ENCODE assay signal across 7 mouse cellular contexts in the genomic region with DNA sequence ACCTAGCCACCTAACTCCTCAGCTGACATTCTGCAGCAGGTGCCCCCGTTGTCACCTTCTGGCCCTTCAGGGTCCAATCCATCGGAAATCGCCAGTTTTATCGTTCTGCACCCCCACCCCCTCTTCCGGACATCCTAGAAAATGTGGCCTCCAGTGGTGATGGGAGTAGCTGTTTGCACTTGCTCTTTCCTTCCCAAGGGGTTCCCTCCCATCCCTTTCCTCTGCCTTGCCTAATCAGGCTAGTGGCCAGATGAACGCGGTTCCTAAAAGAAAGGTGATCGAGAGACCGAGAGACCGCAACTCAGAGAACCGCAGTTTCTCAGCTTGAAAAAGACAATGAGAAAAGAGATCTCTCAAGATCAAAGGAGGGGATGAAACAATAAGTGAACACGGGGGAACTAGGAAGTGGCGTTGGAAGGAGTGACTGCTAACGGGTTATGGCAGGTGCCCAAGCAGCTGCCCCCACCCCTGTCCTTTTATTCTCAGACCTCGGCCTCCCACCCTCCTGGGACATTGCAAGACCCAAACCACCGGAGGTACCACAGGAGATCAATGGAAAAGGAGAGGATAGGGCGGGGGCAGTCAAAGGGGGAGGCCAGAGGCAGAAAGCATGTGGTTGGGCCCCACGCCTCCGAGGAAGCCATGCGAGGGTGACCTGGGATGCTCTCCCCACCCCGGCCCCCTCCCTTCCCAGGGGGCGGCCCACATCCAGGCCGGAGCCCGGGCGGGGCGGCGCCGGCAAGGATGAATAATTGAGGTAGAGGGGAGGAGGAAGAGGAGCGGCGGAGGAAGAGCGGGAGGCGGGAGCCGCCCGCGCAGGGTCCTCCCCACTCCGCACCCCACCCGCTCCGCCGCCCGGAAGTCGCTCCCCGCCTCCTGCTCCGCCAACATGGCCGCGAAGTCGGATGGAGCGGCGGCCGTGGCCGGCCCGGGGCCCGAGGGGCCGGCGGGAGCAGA. TPM values are rescaled to one million over a fixed set of nuclear protein-coding genes. Genes with fewer than 3 reads are reported as not detected.
DNase-seq lines count a peak whose midpoint lies in the region; ATAC-seq and TF ChIP-seq lines count a peak whose summit lies in the region.

A gene (plus strand): TSS at position 727 of the 957 bp plus-strand sequence.

- H3K4me3 ChIP-seq in left cerebral cortex, adult 2 months: peak within 1 kb of the TSS; percentile 49
- peak within 1 kb of the TSS; percentile 87 for H3K4me3 ChIP-seq in cerebellum, adult 2 months (replicated peaks; ENCODE audit: insufficient read depth, low read depth, low read length)
- peak within 1 kb of the TSS; percentile 61 for H3K4me3 ChIP-seq in forebrain, embryonic 12.5 days (replicated peaks)
- peak within 1 kb of the TSS in 1 of 2 experiments; percentile 41; a peak in 3 of 4 replicates for H3K4me3 ChIP-seq in liver, embryonic 14.5 days (ENCODE audit: insufficient read depth in 1 of 2, low read depth in 2 of 2, low read length in 2 of 2)

- H3K4me1 ChIP-seq in cerebellum, adult 2 months (ENCODE audit: control insufficient read depth, insufficient read depth, low read length): peaks cover 24% of the 10 kb centered on the region
- peaks cover 31% of the 10 kb centered on the region for H3K4me1 ChIP-seq in forebrain, embryonic 12.5 days
- no peaks in the 10 kb centered on the region for H3K4me1 ChIP-seq in liver, embryonic 14.5 days (replicated peaks; ENCODE audit: control insufficient read depth in 2 of 2, insufficient read depth in 2 of 2, low read length in 1 of 2)

- peak; percentile 34; the same call in 1 of the 2 replicates for TF ChIP-seq POLR2A in cerebellum, adult 2 months (IDR thresholded peaks at IDR 0.05; ENCODE audit: borderline replicate concordance, insufficient read depth, low read length)

- TF ChIP-seq CTCF in left cerebral cortex, adult 2 months (IDR thresholded peaks at IDR 0.05): no peak
- TF ChIP-seq CTCF in cerebellum, adult 2 months (IDR thresholded peaks at IDR 0.05; ENCODE audit: borderline replicate concordance, insufficient read depth, low read depth, low read length): no peak
- TF ChIP-seq CTCF in liver, embryonic 14.5 days (IDR thresholded peaks at IDR 0.05; ENCODE audit: low read depth): no peak

- no peaks in the 10 kb centered on the region for H3K27me3 ChIP-seq in cerebellum, adult 2 months (ENCODE audit: control insufficient read depth, insufficient read depth, low read length)
- peaks cover 69% of the 10 kb centered on the region for H3K27me3 ChIP-seq in forebrain, embryonic 12.5 days
- H3K27me3 ChIP-seq in liver, embryonic 14.5 days (ENCODE audit: control insufficient read depth, insufficient read depth, low read length): peaks cover 40% of the 10 kb centered on the region

- peak within 1 kb of the TSS; percentile 69 for H3K27ac ChIP-seq in left cerebral cortex, adult 2 months
- peak within 1 kb of the TSS; percentile 76 for H3K27ac ChIP-seq in cerebellum, adult 2 months (ENCODE audit: insufficient read depth, low read length)
- peak within 1 kb of the TSS; percentile 53 for H3K27ac ChIP-seq in forebrain, embryonic 12.5 days
- no peak within 1 kb of the TSS for H3K27ac ChIP-seq in liver, embryonic 14.5 days

- 1% methylated on average over 53 of the region's 54 CpGs for WGBS in cerebellum, adult 2 months
- under 1% methylated on average over 29 of the region's 54 CpGs for WGBS in forebrain, embryonic 12.5 days
- 5% methylated on average over 49 of the region's 54 CpGs for WGBS in liver, embryonic 14.5 days (ENCODE audit: insufficient replicate concordance)

- DNase-seq in left cerebral cortex, adult 2 months (ENCODE audit: extremely low spot score in 1 of 2, low spot score in 2 of 2): peak; percentile 38 to 50
- no peak for DNase-seq in left cerebral cortex, adult 9 months (ENCODE audit: low spot score in 2 of 2)
- DNase-seq in cerebellum, adult 2 months: peak; percentile 82 to 84
- DNase-seq in liver, embryonic 14.5 days (ENCODE audit: low read depth in 3 of 3, low spot score in 3 of 3): no peak
- DNase-seq in natural killer cell, adult 2 months (ENCODE audit: low spot score in 2 of 2): no peak
- no peak for DNase-seq in urinary bladder, postnatal 4 days (ENCODE audit: low spot score in 2 of 2)

- TF ChIP-seq EP300 in liver, embryonic 14.5 days (IDR thresholded peaks at IDR 0.05; ENCODE audit: low read depth): no peak

- H3K36me3 ChIP-seq in forebrain, embryonic 12.5 days (replicated peaks): no peaks in the 10 kb centered on the region
- no peaks in the 10 kb centered on the region for H3K36me3 ChIP-seq in liver, embryonic 14.5 days (replicated peaks; ENCODE audit: control insufficient read depth, insufficient read depth, low read depth)

- H3K4me2 ChIP-seq in forebrain, embryonic 12.5 days: peak within 1 kb of the TSS; percentile 81
- peak within 1 kb of the TSS; percentile 55 for H3K4me2 ChIP-seq in liver, embryonic 14.5 days (ENCODE audit: low read depth)

- peak; percentile 84 for ATAC-seq in forebrain, embryonic 12.5 days (ENCODE audit: low FRiP score)
- ATAC-seq in liver, embryonic 14.5 days (ENCODE audit: insufficient read depth): no peak

- H3K9ac ChIP-seq in forebrain, embryonic 12.5 days: peak within 1 kb of the TSS; percentile 64
- no peak within 1 kb of the TSS for H3K9ac ChIP-seq in liver, embryonic 14.5 days (replicated peaks)

- no peaks in the 10 kb centered on the region for H3K9me3 ChIP-seq in forebrain, embryonic 12.5 days
- no peaks in the 10 kb centered on the region for H3K9me3 ChIP-seq in liver, embryonic 14.5 days (ENCODE audit: control insufficient read depth, low read length)

- intact Hi-C loops in left cerebral cortex, adult 2 months (cut with DNase I): no loop called here

RNA-seq across cellular contexts. Expression of the gene that starts here (rescaled TPM):
- total RNA-seq in left cerebral cortex, adult 2 months (2021): 1 to 10 TPM; 5.0 to 5.3 TPM
- polyA plus RNA-seq in cerebellum, adult 2 months (2012; rRNA removed): 9.5 and 11.6 TPM in 2 replicates
- 0.95 and 1.2 TPM in 2 replicates for polyA plus RNA-seq in forebrain, embryonic 12.5 days (2016; fragmentation: Nextera tagmentation; extraction: Ambion mirVana)
- polyA plus RNA-seq in liver, embryonic 14.5 days (2012; rRNA removed): not detected in 2 replicates
- not detected in 2 replicates for polyA plus RNA-seq in liver, embryonic 14.5 days (2014; fragmentation: Nextera tagmentation; extraction: Ambion mirVana)

Comparison
In these comparisons a context has a peak if more than half of its experiments do, and no peak if none do; other contexts are left out.
1. DNase-seq: peak in left cerebral cortex, adult 2 months (2 of 2) and cerebellum, adult 2 months (2 of 2); none in left cerebral cortex, adult 9 months (0 of 2), liver, embryonic 14.5 days (0 of 3), natural killer cell, adult 2 months (0 of 2) and urinary bladder, postnatal 4 days (0 of 2).